Mouse (Mus musculus): ENCODE measurements around the gene Fastkd5. TPM values are rescaled to one million over a fixed set of nuclear protein-coding genes. Genes with fewer than 3 reads are reported as not detected.
"Not testable (repeated sequence)": the region's sequence is repeated elsewhere in the genome, so short reads cannot be mapped to it uniquely, and the experiment has no call there.

Fastkd5 gene
- polyA plus RNA-seq, 1 experiment from 2014 or later, result 6.8 TPM

DNA sequence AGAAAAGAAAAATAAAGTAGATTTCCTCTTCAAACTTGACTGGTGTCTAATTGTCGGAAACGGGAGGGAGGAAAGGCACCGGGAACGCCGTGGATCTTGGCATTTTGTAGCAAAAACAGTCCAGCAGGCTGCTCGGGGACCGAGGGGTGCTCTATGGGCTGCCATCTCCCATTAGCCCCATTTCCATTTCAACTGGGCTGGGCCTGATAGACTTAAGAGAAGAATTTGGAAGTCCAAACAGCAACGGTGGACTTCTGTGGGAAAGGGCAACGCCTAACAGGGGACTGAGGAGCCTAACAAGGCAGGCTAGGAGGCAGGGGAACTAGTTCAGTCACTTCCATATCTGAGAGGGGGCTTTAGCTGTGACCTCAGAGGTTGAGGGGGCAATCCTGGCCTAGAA is 52.8 kb downstream of the Fastkd5 start:
- ATAC-seq, result no peak
- H3K9ac ChIP-seq (ENCODE audit: low read depth, low read length), result peak overlapping the region; percentile 18; the same call in 1 of the 2 replicates
- H3K4me3 ChIP-seq (ENCODE audit: low read depth, low read length), result peak overlapping the region; percentile 32
- no peak overlapping the region for H3K27ac ChIP-seq (ENCODE audit: low read depth, low read length)
- H3K36me3 ChIP-seq (ENCODE audit: control insufficient read depth, insufficient read depth), result no peaks in the 10 kb centered on the region
- H3K4me1 ChIP-seq (replicated peaks; ENCODE audit: control insufficient read depth, insufficient read depth, low read length), result no peaks in the 10 kb centered on the region; the same call in 1 of the 2 replicates
- 7% methylated on average over 9 of the region's 9 CpGs for WGBS
- H3K4me2 ChIP-seq (replicated peaks; ENCODE audit: low read depth), result peak overlapping the region; percentile 60
- H3K27me3 ChIP-seq (replicated peaks; ENCODE audit: control insufficient read depth, insufficient read depth, low read length), result peaks cover 65% of the 10 kb centered on the region
- no peak for TF ChIP-seq CTCF (IDR thresholded peaks at IDR 0.05; ENCODE audit: low read depth)
- H3K9me3 ChIP-seq (ENCODE audit: control insufficient read depth), result no peaks in the 10 kb centered on the region

DNA sequence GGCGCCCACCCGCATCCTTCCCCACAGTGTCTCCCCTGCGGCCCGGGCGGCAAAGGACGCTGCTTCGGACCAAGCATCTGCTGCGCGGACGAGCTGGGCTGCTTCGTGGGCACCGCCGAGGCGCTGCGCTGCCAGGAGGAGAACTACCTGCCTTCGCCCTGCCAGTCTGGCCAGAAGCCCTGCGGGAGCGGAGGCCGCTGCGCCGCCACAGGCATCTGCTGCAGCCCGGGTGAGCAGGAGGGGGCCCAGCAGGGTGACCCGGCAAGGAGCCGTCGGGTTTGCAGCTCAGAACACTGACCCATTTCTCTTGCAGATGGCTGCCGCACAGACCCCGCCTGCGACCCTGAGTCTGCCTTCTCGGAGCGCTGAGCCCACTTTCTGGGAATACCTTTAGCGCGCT is 53.3 kb downstream of the Fastkd5 start:
- peak overlapping the region; percentile 32 for H3K4me3 ChIP-seq (ENCODE audit: low read depth, low read length)
- not testable (repeated sequence) for ATAC-seq; H3K27ac ChIP-seq (ENCODE audit: low read depth, low read length); H3K4me1 ChIP-seq (replicated peaks; ENCODE audit: control insufficient read depth, insufficient read depth, low read length); H3K36me3 ChIP-seq (ENCODE audit: control insufficient read depth, insufficient read depth); H3K9me3 ChIP-seq (ENCODE audit: control insufficient read depth)
- peaks cover 61% of the 10 kb centered on the region for H3K27me3 ChIP-seq (replicated peaks; ENCODE audit: control insufficient read depth, insufficient read depth, low read length)
- H3K4me2 ChIP-seq (replicated peaks; ENCODE audit: low read depth), result peak overlapping the region; percentile 60
- H3K9ac ChIP-seq (ENCODE audit: low read depth, low read length), result peak overlapping the region; percentile 22; the same call in 1 of the 2 replicates
- WGBS, result 5% methylated on average over 29 of the region's 32 CpGs

- Histone ChIP-seq H3K4me3 (ENCODE audit: low read depth, low read length) (peak within 1 kb of the TSS; percentile 32), H3K4me2 (replicated peaks; ENCODE audit: low read depth) (peak within 1 kb of the TSS; percentile 60), H3K9ac (ENCODE audit: low read depth, low read length) (peak within 1 kb of the TSS; percentile 22; the same call in 1 of the 2 replicates), H3K36me3 (ENCODE audit: control insufficient read depth, insufficient read depth) (no peaks in the 10 kb centered on the region), H3K9me3 (ENCODE audit: control insufficient read depth) (no peaks in the 10 kb centered on the region), H3K4me1 (replicated peaks; ENCODE audit: control insufficient read depth, insufficient read depth, low read length) (no peaks in the 10 kb centered on the region; the same call in 1 of the 2 replicates), H3K27ac (ENCODE audit: low read depth, low read length) (no peak within 1 kb of the TSS), H3K27me3 (replicated peaks; ENCODE audit: control insufficient read depth, insufficient read depth, low read length) (peaks cover 54% of the 10 kb centered on the region)
- no peak for ATAC-seq
- no peak for TF ChIP-seq CTCF (IDR thresholded peaks at IDR 0.05; ENCODE audit: low read depth)
- 62% methylated on average over 9 of the region's 9 CpGs for WGBS
Measured at GRCm38 (mm10) chr2:130575873-130576272, 54.0 kb downstream of the Fastkd5 start, which contains the start of gene Oxt. TSS of gene Oxt (plus strand) at chr2:130576173.

DNA sequence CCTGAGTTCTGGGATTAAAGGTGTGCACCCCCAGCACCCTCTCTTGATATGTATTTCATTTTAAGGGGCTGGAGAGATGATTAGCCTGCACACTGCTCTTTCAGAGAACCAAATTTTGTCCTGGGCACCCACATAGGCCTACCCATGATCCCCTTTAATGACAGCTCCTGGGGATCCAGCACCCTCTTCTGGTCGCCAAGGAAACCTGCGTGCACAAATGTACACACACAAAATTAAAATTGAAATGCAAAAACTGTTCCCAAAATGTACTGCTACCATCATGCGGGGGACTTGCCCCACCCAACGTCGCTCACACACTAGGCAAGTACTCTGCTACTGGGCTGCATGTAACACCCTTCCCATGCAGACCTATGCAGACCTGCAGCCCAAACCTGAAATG is 54.9 kb downstream of the Fastkd5 start:
- Histone ChIP-seq H3K4me2 (replicated peaks; ENCODE audit: low read depth) (no peak overlapping the region), H3K4me3 (ENCODE audit: low read depth, low read length) (no peak overlapping the region), H3K27ac (ENCODE audit: low read depth, low read length) (no peak overlapping the region), H3K9ac (ENCODE audit: low read depth, low read length) (no peak overlapping the region), H3K27me3 (replicated peaks; ENCODE audit: control insufficient read depth, insufficient read depth, low read length) (peaks cover 44% of the 10 kb centered on the region), H3K36me3 (ENCODE audit: control insufficient read depth, insufficient read depth) (no peaks in the 10 kb centered on the region), H3K4me1 (replicated peaks; ENCODE audit: control insufficient read depth, insufficient read depth, low read length) (no peaks in the 10 kb centered on the region), H3K9me3 (ENCODE audit: control insufficient read depth) (no peaks in the 10 kb centered on the region)
- ATAC-seq, result no peak
- TF ChIP-seq CTCF (IDR thresholded peaks at IDR 0.05; ENCODE audit: low read depth), result peak; percentile 29; the same call in 1 of the 2 replicates
- WGBS, result 82% methylated on average over 5 of the region's 5 CpGs

GRCm38 (mm10) chr2:130569926-130570325 is 59.9 kb downstream of the Fastkd5 start:
- no peak for ATAC-seq
- Histone ChIP-seq H3K36me3 (ENCODE audit: control insufficient read depth, insufficient read depth) (peaks cover 9% of the 10 kb centered on the region), H3K4me2 (replicated peaks; ENCODE audit: low read depth) (no peak overlapping the region), H3K27me3 (replicated peaks; ENCODE audit: control insufficient read depth, insufficient read depth, low read length) (no peaks in the 10 kb centered on the region), H3K9ac (ENCODE audit: low read depth, low read length) (no peak overlapping the region), H3K9me3 (ENCODE audit: control insufficient read depth) (no peaks in the 10 kb centered on the region), H3K4me1 (replicated peaks; ENCODE audit: control insufficient read depth, insufficient read depth, low read length) (no peaks in the 10 kb centered on the region), H3K4me3 (ENCODE audit: low read depth, low read length) (no peak overlapping the region), H3K27ac (ENCODE audit: low read depth, low read length) (no peak overlapping the region)
- TF ChIP-seq CTCF (IDR thresholded peaks at IDR 0.05; ENCODE audit: low read depth), result no peak

GRCm38 (mm10) chr2:130568921-130569320 is 60.9 kb downstream of the Fastkd5 start:
- no peaks in the 10 kb centered on the region for H3K9me3 ChIP-seq (ENCODE audit: control insufficient read depth)
- H3K27ac ChIP-seq (ENCODE audit: low read depth, low read length), result no peak overlapping the region
- ATAC-seq, result no peak
- H3K36me3 ChIP-seq (ENCODE audit: control insufficient read depth, insufficient read depth), result peaks cover 9% of the 10 kb centered on the region
- no peak for TF ChIP-seq CTCF (IDR thresholded peaks at IDR 0.05; ENCODE audit: low read depth)
- 67% methylated on average over 4 of the region's 4 CpGs for WGBS
- no peaks in the 10 kb centered on the region for H3K4me1 ChIP-seq (replicated peaks; ENCODE audit: control insufficient read depth, insufficient read depth, low read length)
- H3K4me3 ChIP-seq (ENCODE audit: low read depth, low read length), result no peak overlapping the region
- no peaks in the 10 kb centered on the region for H3K27me3 ChIP-seq (replicated peaks; ENCODE audit: control insufficient read depth, insufficient read depth, low read length)
- no peak overlapping the region for H3K4me2 ChIP-seq (replicated peaks; ENCODE audit: low read depth)
- no peak overlapping the region for H3K9ac ChIP-seq (ENCODE audit: low read depth, low read length)

DNA sequence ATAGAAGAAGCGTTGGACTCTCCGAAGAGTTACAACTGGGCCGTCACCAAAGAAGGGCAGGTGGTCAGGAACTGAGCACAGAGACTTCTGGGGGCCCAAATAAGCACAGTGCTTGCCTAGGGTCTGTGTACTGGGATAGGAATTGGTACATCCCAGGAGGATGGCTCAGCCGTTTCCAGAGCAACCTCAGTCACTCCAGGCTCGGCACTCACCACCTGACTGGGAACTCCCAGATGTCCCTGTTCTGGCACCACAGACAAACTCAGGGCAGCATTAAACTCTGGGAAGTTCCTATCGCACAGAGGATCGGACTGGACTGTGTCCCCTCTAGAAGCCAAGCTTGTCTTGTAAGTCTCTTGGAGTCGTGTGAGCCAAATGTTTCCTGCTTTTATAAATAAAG is 64.8 kb downstream of the Fastkd5 start:
- peak overlapping the region; percentile 92; the same call in 1 of the 2 replicates for H3K4me2 ChIP-seq (replicated peaks; ENCODE audit: low read depth)

More for the DNA sequence above, 64.8 kb downstream of the Fastkd5 start:
- no peak for TF ChIP-seq CTCF (IDR thresholded peaks at IDR 0.05; ENCODE audit: low read depth)
- no peak for ATAC-seq
- H3K9ac ChIP-seq (ENCODE audit: low read depth, low read length), result no peak overlapping the region
- H3K4me3 ChIP-seq (ENCODE audit: low read depth, low read length), result no peak overlapping the region
- H3K4me1 ChIP-seq (replicated peaks; ENCODE audit: control insufficient read depth, insufficient read depth, low read length), result 0 out of 2 replicates have a peak, but pooled peaks cover 5% of the 10 kb centered on the region
- WGBS, result 77% methylated on average over 8 of the region's 8 CpGs
- H3K9me3 ChIP-seq (ENCODE audit: control insufficient read depth), result no peaks in the 10 kb centered on the region
- H3K36me3 ChIP-seq (ENCODE audit: control insufficient read depth, insufficient read depth), result peaks cover 9% of the 10 kb centered on the region
- no peak overlapping the region for H3K27ac ChIP-seq (ENCODE audit: low read depth, low read length)
- no peaks in the 10 kb centered on the region for H3K27me3 ChIP-seq (replicated peaks; ENCODE audit: control insufficient read depth, insufficient read depth, low read length)

Measured in intestine, postnatal 0 days (tissue).